Mouse (Mus musculus) sigmoid colon, adult 10 weeks (tissue): ENCODE data around the gene Ppp1r9b. TPM values are rescaled to one million over a fixed set of nuclear protein-coding genes. Genes with fewer than 3 reads are reported as not detected.

Experiments used
- polyA plus RNA-seq: library from polyadenylated mRNA; stranded (reverse); fragments of 350-450 nt; fragmentation: Illumina TruSeq; extraction: RNeasy Lipid Tissue Mini Kit (QIAGEN cat#74804); gene quantifications from one replicate; pipeline ENCODE4 v1.2.3, GENCODE M21; 2014; ENCODE audit warnings: low read depth, low replicate concordance

Gene Ppp1r9b
- 10.5 TPM for polyA plus RNA-seq

GRCm38 (mm10) chr11:94990749-94991577, at the start of gene Ppp1r9b:
Gene Ppp1r9b, plus strand, starts transcription at chr11:94991035.

GRCm38 (mm10) chr11:94967419-94967818, 23.4 kb upstream of the Ppp1r9b start, which contains the start of gene Hils1:
Gene Hils1, plus strand, starts transcription at chr11:94967593.

GRCm38 (mm10) chr11:94976199-94976598, 14.6 kb upstream of the Ppp1r9b start, which contains the start of gene Sgca:
Gene Sgca, minus strand, starts transcription at chr11:94976327.

GRCm38 (mm10) chr11:95009629-95010014, 18.8 kb downstream of the Ppp1r9b start, which contains the start of gene Samd14:
Gene Samd14, plus strand, starts transcription at chr11:95009879.

GRCm38 (mm10) chr11:95041139-95041609, 50.3 kb downstream of the Ppp1r9b start, which contains the start of gene Pdk2:
Gene Pdk2, minus strand, starts transcription at chr11:95041354.

Other genes starting within 250 kb of the Ppp1r9b start
- not detected for gene Cdc34b, start 249.3 kb upstream of the Ppp1r9b start, polyA plus RNA-seq
- not detected for gene Tmem92, start 208.3 kb upstream of the Ppp1r9b start, polyA plus RNA-seq
- 29.1 TPM for gene Col1a1, start 54.8 kb upstream of the Ppp1r9b start, polyA plus RNA-seq
- not detected for gene Hils1, start 23.4 kb upstream of the Ppp1r9b start, polyA plus RNA-seq
- gene Sgca, start 14.7 kb upstream of the Ppp1r9b start, polyA plus RNA-seq, result not detected
- not detected for gene Samd14, start 18.8 kb downstream of the Ppp1r9b start, polyA plus RNA-seq
- 3.7 TPM for gene Pdk2, start 50.3 kb downstream of the Ppp1r9b start, polyA plus RNA-seq
- 1.5 TPM for gene Itga3, start 85.8 kb downstream of the Ppp1r9b start, polyA plus RNA-seq
- gene Dlx3, start 129.1 kb downstream of the Ppp1r9b start, polyA plus RNA-seq, result not detected
- not detected for gene Dlx4, start 155.2 kb downstream of the Ppp1r9b start, polyA plus RNA-seq